Mouse (Mus musculus) midbrain, embryonic 15.5 days (tissue): ENCODE results near the gene Pycr1. TPM values are rescaled to one million over a fixed set of nuclear protein-coding genes. Genes with fewer than 3 reads are reported as not detected.

Experiments
- microRNA-seq: library from miRNA; unstranded; fragments of <30 nt; microRNA quantifications from one replicate; pipeline ENCODE4, GENCODE M21; 2016
- polyA plus RNA-seq: library from polyadenylated mRNA; unstranded; fragments of >200 nt; fragmentation: Nextera tagmentation; extraction: Ambion mirVana; gene quantifications from 2 replicates; pipeline ENCODE4 v1.2.1, GENCODE M21; 2015

The Pycr1 gene
- polyA plus RNA-seq, 1 experiment from 2014 or later: 21.2 TPM

Small RNA genes lying within 50 kb of the gene (microRNA-seq; reads per million reads assigned to microRNA genes)
- not detected for gene Mir6936

Other genes starting within 250 kb of the Pycr1 start
- gene Nploc4, start 206.1 kb downstream of the Pycr1 start, polyA plus RNA-seq: 34.2 and 39.1 TPM in 2 replicates
- not detected in 2 replicates for gene Tspan10, start 201.1 kb downstream of the Pycr1 start, polyA plus RNA-seq
- gene Pde6g, start 190.3 kb downstream of the Pycr1 start, polyA plus RNA-seq: 0.39 and 0.52 TPM in 2 replicates
- 9.8 and 11.4 TPM in 2 replicates for gene Oxld1, start 185.7 kb downstream of the Pycr1 start, polyA plus RNA-seq
- gene Ccdc137, start 185.7 kb downstream of the Pycr1 start, polyA plus RNA-seq: 27.9 and 28.1 TPM in 2 replicates
- gene Arl16, start 176.2 kb downstream of the Pycr1 start, polyA plus RNA-seq: 63.0 and 64.1 TPM in 2 replicates
- gene Mrpl12, start 159.2 kb downstream of the Pycr1 start, polyA plus RNA-seq: 112 and 115 TPM in 2 replicates
- 28.6 and 29.2 TPM in 2 replicates for gene Slc25a10, start 151.9 kb downstream of the Pycr1 start, polyA plus RNA-seq
- 0.17 and 0.19 TPM in 2 replicates for gene Gcgr, start 113.1 kb downstream of the Pycr1 start, polyA plus RNA-seq
- gene Mcrip1, start 94.0 kb downstream of the Pycr1 start, polyA plus RNA-seq: 249 and 264 TPM in 2 replicates
- not detected in 2 replicates for gene Ppp1r27, start 92.6 kb downstream of the Pycr1 start, polyA plus RNA-seq
- 256 and 259 TPM in 2 replicates for gene P4hb, start 70.5 kb downstream of the Pycr1 start, polyA plus RNA-seq
- gene Arhgdia, start 62.1 kb downstream of the Pycr1 start, polyA plus RNA-seq: 458 and 487 TPM in 2 replicates
- 225 and 233 TPM in 2 replicates for gene Alyref, start 45.4 kb downstream of the Pycr1 start, polyA plus RNA-seq
- gene Anapc11, start 45.3 kb downstream of the Pycr1 start, polyA plus RNA-seq: 200 and 205 TPM in 2 replicates
- 0.59 and 1.3 TPM in 2 replicates for gene Npb, start 35.3 kb downstream of the Pycr1 start, polyA plus RNA-seq
- gene Pcyt2, start 25.8 kb downstream of the Pycr1 start, polyA plus RNA-seq: 222 and 233 TPM in 2 replicates
- 45.8 and 48.2 TPM in 2 replicates for gene Sirt7, start 18.5 kb downstream of the Pycr1 start, polyA plus RNA-seq
- 42.0 and 45.2 TPM in 2 replicates for gene Mafg, start 10.2 kb downstream of the Pycr1 start, polyA plus RNA-seq
- gene Myadml2, start 4.4 kb upstream of the Pycr1 start, polyA plus RNA-seq: 0.90 and 1.2 TPM in 2 replicates
- 1.4 and 1.8 TPM in 2 replicates for gene Notum, start 17.4 kb upstream of the Pycr1 start, polyA plus RNA-seq
- gene Aspscr1, start 29.2 kb upstream of the Pycr1 start, polyA plus RNA-seq: 149 and 158 TPM in 2 replicates
- gene Cenpx, start 70.0 kb upstream of the Pycr1 start, polyA plus RNA-seq: 95.6 and 99.7 TPM in 2 replicates
- 82.6 and 89.9 TPM in 2 replicates for gene Lrrc45, start 70.2 kb upstream of the Pycr1 start, polyA plus RNA-seq
- gene Rac3, start 77.7 kb upstream of the Pycr1 start, polyA plus RNA-seq: 560 and 572 TPM in 2 replicates
- 6.8 and 7.9 TPM in 2 replicates for gene Dcxr, start 83.5 kb upstream of the Pycr1 start, polyA plus RNA-seq
- 1.2 and 2.2 TPM in 2 replicates for gene Cbr2, start 88.3 kb upstream of the Pycr1 start, polyA plus RNA-seq
- gene Hmga1b, start 119.0 kb upstream of the Pycr1 start, polyA plus RNA-seq: 1.7 and 2.9 TPM in 2 replicates
- gene Rfng, start 140.4 kb upstream of the Pycr1 start, polyA plus RNA-seq: 137 and 138 TPM in 2 replicates
- 296 and 300 TPM in 2 replicates for gene Gps1, start 140.5 kb upstream of the Pycr1 start, polyA plus RNA-seq
- gene Dus1l, start 152.6 kb upstream of the Pycr1 start, polyA plus RNA-seq: 48.2 and 48.5 TPM in 2 replicates
- gene Fasn, start 180.8 kb upstream of the Pycr1 start, polyA plus RNA-seq: 102 and 107 TPM in 2 replicates